In genomic region chr8:92678407-92678806, GRCm38 (mm10) we compare ENCODE assay signal across 10 mouse cellular contexts. TPM values are rescaled to one million over a fixed set of nuclear protein-coding genes. Genes with fewer than 3 reads are reported as not detected.
A peak's percentile ranks its signal among the peaks of the same experiment; 100 is the strongest.
DNase-seq lines count a peak whose midpoint lies in the region; ATAC-seq lines count a peak whose summit lies in the region.
"Had no signal": no experiment of that assay in that cellular context is flagged by ENCODE, and none has a peak within 500 bp of the region (broad histone marks: within the 10 kb centered on the region; RNA-seq: fewer than 3 reads in every experiment).

No protein-coding gene starts in this region.

- H3K9ac ChIP-seq in heart, embryonic 14.5 days (ENCODE audit: low read length): no peak overlapping the region
- no peak overlapping the region for H3K9ac ChIP-seq in hindbrain, embryonic 13.5 days
- H3K9ac ChIP-seq in neural tube, embryonic 13.5 days: 0 out of 2 replicates have a peak overlapping the region, but pooled peaks have one; percentile 12

- 18% methylated on average over 16 of the region's 16 CpGs for WGBS in heart, embryonic 14.5 days
- 12% methylated on average over 16 of the region's 16 CpGs for WGBS in hindbrain, embryonic 13.5 days
- 15% methylated on average over 16 of the region's 16 CpGs for WGBS in neural tube, embryonic 13.5 days

- peak overlapping the region; percentile 23 to 27; a peak in 3 of 4 replicates for H3K4me3 ChIP-seq in heart, embryonic 14.5 days (ENCODE audit: control insufficient read depth in 1 of 2, insufficient read depth in 1 of 2, low read depth in 1 of 2, low read length in 2 of 2)
- peak overlapping the region; percentile 6 for H3K4me3 ChIP-seq in hindbrain, embryonic 13.5 days
- peak overlapping the region; percentile 6 for H3K4me3 ChIP-seq in neural tube, embryonic 13.5 days

- H3K9me3 ChIP-seq in heart, embryonic 14.5 days (ENCODE audit: control insufficient read depth, low read length): no peaks in the 10 kb centered on the region
- no peaks in the 10 kb centered on the region for H3K9me3 ChIP-seq in hindbrain, embryonic 13.5 days
- H3K9me3 ChIP-seq in neural tube, embryonic 13.5 days: no peaks in the 10 kb centered on the region

- no peaks in the 10 kb centered on the region for H3K36me3 ChIP-seq in heart, embryonic 14.5 days (ENCODE audit: control insufficient read depth, insufficient read depth, low read length)
- H3K36me3 ChIP-seq in hindbrain, embryonic 13.5 days: no peaks in the 10 kb centered on the region
- no peaks in the 10 kb centered on the region for H3K36me3 ChIP-seq in neural tube, embryonic 13.5 days

- no peak overlapping the region for H3K27ac ChIP-seq in heart, embryonic 14.5 days (replicated peaks in 1 of 2; ENCODE audit: control insufficient read depth in 1 of 2, insufficient read depth in 1 of 2, low read depth in 2 of 2, low read length in 2 of 2)
- H3K27ac ChIP-seq in hindbrain, embryonic 13.5 days: no peak overlapping the region
- H3K27ac ChIP-seq in neural tube, embryonic 13.5 days (replicated peaks): no peak overlapping the region

- no peak for ATAC-seq in heart, embryonic 14.5 days (ENCODE audit: insufficient number of reproducible peaks, insufficient read depth, low FRiP score, low read depth)
- no peak for ATAC-seq in hindbrain, embryonic 13.5 days (ENCODE audit: low FRiP score)
- no peak for ATAC-seq in neural tube, embryonic 13.5 days (ENCODE audit: low read depth)

- no peak for DNase-seq in heart, adult 11 months
- peak; percentile 27 to 53 for DNase-seq in kidney, postnatal 4 days
- no peak for DNase-seq in ovary, postnatal 14 days (ENCODE audit: low spot score)
- no peak for DNase-seq in right cerebral cortex, postnatal 25 days
- no peak for DNase-seq in right cerebral cortex, postnatal 10 days (ENCODE audit: low spot score in 2 of 2)
- DNase-seq: right cerebral cortex, postnatal 4 days had no signal

- H3K4me2 ChIP-seq in heart, embryonic 14.5 days (ENCODE audit: low read length): peak overlapping the region; percentile 54
- peak overlapping the region; percentile 36 for H3K4me2 ChIP-seq in hindbrain, embryonic 13.5 days
- H3K4me2 ChIP-seq in neural tube, embryonic 13.5 days: peak overlapping the region; percentile 33

- H3K27me3 ChIP-seq in heart, embryonic 14.5 days (ENCODE audit: control insufficient read depth, insufficient read depth, low read length): peaks cover 85% of the 10 kb centered on the region
- H3K27me3 ChIP-seq in hindbrain, embryonic 13.5 days: peaks cover 82% of the 10 kb centered on the region
- peaks cover 73% of the 10 kb centered on the region for H3K27me3 ChIP-seq in neural tube, embryonic 13.5 days

- H3K4me1 ChIP-seq in heart, embryonic 14.5 days (ENCODE audit: control insufficient read depth in 2 of 2, insufficient read depth in 2 of 2, low read length in 2 of 2): peaks cover 2 to 18% of the 10 kb centered on the region in 2 experiments; a peak in 3 of 4 replicates
- peaks cover 25% of the 10 kb centered on the region for H3K4me1 ChIP-seq in hindbrain, embryonic 13.5 days (replicated peaks)
- peaks cover 24% of the 10 kb centered on the region for H3K4me1 ChIP-seq in neural tube, embryonic 13.5 days (replicated peaks)

RNA-seq across cellular contexts. Expression of gene Irx6, which starts 4.3 kb away (rescaled TPM):
- 1.9 and 2.4 TPM in 2 replicates for polyA plus RNA-seq in heart, embryonic 14.5 days (2014; fragmentation: Nextera tagmentation; extraction: Ambion mirVana)
- polyA plus RNA-seq in hindbrain, embryonic 13.5 days (2015; fragmentation: Nextera tagmentation; extraction: Ambion mirVana): 0.77 and 2.2 TPM in 2 replicates
- 1.1 and 1.3 TPM in 2 replicates for polyA plus RNA-seq in neural tube, embryonic 13.5 days (2015; fragmentation: Nextera tagmentation; extraction: Ambion mirVana)
- polyA plus RNA-seq: gonadal fat pad, adult 2 months had no signal

Comparison
In these comparisons a context has a peak if more than half of its experiments do, and no peak if none do; other contexts are left out.
1. DNase-seq: peak in kidney, postnatal 4 days (2 of 2); none in heart, adult 11 months (single experiment), ovary, postnatal 14 days (single experiment), right cerebral cortex, postnatal 25 days (single experiment) and right cerebral cortex, postnatal 10 days (0 of 2).
2. Peak in every context shown above with its lines, with median percentiles within 50 percentile points of each other: H3K4me2 ChIP-seq and H3K4me3 ChIP-seq.